Mouse (Mus musculus) neural tube, embryonic 14.5 days (tissue): ENCODE results near the gene AU022252. TPM values are rescaled to one million over a fixed set of nuclear protein-coding genes. Genes with fewer than 3 reads are reported as not detected.

Source experiments
- ATAC-seq: fragments of 200-750 bp; cut with Nextera tagmentation; 2 replicates; pipeline ENCODE4 v1.8.0; 2017; ENCODE audit warnings: low read depth, mild to moderate bottlenecking, moderate TSS enrichment, moderate library complexity
- H3K27ac ChIP-seq: fragments of 300-500 bp; sonication (generic); 2 replicates; pipeline ENCODE4 v1.5.1; 2014; ENCODE audit warnings: low read depth, mild to moderate bottlenecking, control low read depth, low read length, moderate library complexity, mixed read lengths
- H3K27me3 ChIP-seq: fragments of 300-500 bp; sonication (generic); 2 replicates; pipeline ENCODE4 v1.6.1; 2014; ENCODE audit warnings: low read length; ENCODE audit not compliant: control insufficient read depth, insufficient read depth
- H3K36me3 ChIP-seq: fragments of 300-500 bp; sonication (generic); 2 replicates; pipeline ENCODE4 v1.6.1; 2014; ENCODE audit warnings: low read length, mixed read lengths; ENCODE audit not compliant: control insufficient read depth, insufficient read depth
- H3K4me1 ChIP-seq: fragments of 300-500 bp; sonication (generic); 2 replicates; pipeline ENCODE4 v1.6.1; 2014; ENCODE audit warnings: low read length; ENCODE audit not compliant: control insufficient read depth, insufficient read depth
- H3K4me2 ChIP-seq: fragments of 300-500 bp; sonication (generic); 2 replicates; pipeline ENCODE4 v1.6.1; 2014; ENCODE audit warnings: mild to moderate bottlenecking, low read depth, low read length, control low read depth
- H3K4me3 ChIP-seq: fragments of 300-500 bp; sonication (generic); 2 replicates; pipeline ENCODE4 v1.5.1; 2014; ENCODE audit warnings: low read depth, low read length, control low read depth, mixed read lengths
- H3K9ac ChIP-seq: fragments of 300-500 bp; sonication (generic); replicated peaks from 2 replicates; pipeline ENCODE4 v1.6.1; 2014; ENCODE audit warnings: low read depth, mild to moderate bottlenecking, control low read depth, low read length, mixed read lengths
- H3K9me3 ChIP-seq: fragments of 300-500 bp; sonication (generic); 2 replicates; pipeline ENCODE4 v1.6.1; 2016; ENCODE audit warnings: low read length; ENCODE audit not compliant: control insufficient read depth
- WGBS: fragments of 180-500 bp; shearing (Covaris S2); extraction: QIAGEN DNeasy Blood & Tissue Kit; methylation state at CpG from one replicate; pipeline ENCODE4 v1.1.7; 2014; 5-methylcytosine and 5-hydroxymethylcytosine counted together
- polyA plus RNA-seq: library from polyadenylated mRNA; unstranded; fragments of >200 nt; fragmentation: Nextera tagmentation; extraction: Ambion mirVana; gene quantifications from 2 replicates; pipeline ENCODE4 v1.2.1, GENCODE M21; 2014

The AU022252 gene
- polyA plus RNA-seq, 1 experiment from 2014 or later, result 19.2 TPM

- ATAC-seq, result peak; percentile 49
- Histone ChIP-seq H3K27me3 (no peaks in the 10 kb centered on the region), H3K4me2 (peak overlapping the region; percentile 79), H3K4me3 (peak overlapping the region; percentile 81), H3K9ac (peak overlapping the region; percentile 73), H3K36me3 (peaks cover 5% of the 10 kb centered on the region; the same call in 1 of the 2 replicates), H3K9me3 (no peaks in the 10 kb centered on the region), H3K4me1 (peaks cover 7% of the 10 kb centered on the region; the same call in 1 of the 2 replicates), H3K27ac (peak overlapping the region; percentile 39; the same call in 1 of the 2 replicates)
- WGBS, result under 1% methylated on average over 36 of the region's 36 CpGs
Observed at GRCm38 (mm10) chr4:119233256-119233901, 867 bp upstream of the AU022252 start.

DNA sequence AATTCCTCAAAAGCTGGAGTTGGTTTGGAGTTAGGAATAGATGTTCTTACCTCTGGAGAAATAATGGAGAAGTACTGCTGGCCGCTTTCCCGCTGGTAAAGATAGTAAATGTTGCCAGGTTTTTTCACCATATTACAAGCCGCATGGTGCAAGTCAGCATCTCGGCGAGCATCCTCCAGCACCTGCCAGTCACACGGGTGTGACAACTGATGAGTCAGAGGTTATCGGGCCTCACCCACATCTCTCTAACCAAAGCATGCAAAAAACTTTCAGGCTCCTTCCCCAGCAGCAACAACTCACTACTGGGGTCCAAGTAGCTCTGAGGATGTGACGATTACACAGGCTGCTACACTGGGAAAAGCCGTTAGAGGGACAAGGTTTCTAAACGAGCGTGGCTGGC is 5.8 kb downstream of the AU022252 start:
- 93% methylated on average over 11 of the region's 11 CpGs for WGBS
- ATAC-seq, result no peak

DNA sequence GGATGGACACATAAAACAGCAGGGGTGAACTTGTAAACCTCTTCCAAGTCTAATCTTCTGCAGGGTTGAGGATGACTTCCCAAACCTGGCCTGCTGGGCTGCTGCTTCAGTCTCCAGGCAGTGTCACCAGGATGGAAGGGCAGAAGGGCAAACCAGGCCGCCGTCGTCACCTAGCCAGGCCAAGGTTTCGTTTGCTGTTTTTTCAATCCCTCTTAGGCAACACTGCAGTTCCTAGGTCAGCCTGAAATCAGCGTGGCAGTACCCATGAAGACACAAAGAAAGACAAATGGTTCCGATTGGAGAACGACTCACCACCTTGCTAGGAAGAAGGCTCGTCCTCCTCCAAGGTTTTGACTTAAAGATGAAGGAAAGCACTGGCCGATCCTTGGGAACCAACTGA is 6.8 kb downstream of the AU022252 start:
- Histone ChIP-seq H3K27ac (no peak overlapping the region), H3K27me3 (no peaks in the 10 kb centered on the region), H3K4me2 (no peak overlapping the region), H3K4me3 (no peak overlapping the region), H3K9ac (no peak overlapping the region), H3K9me3 (no peaks in the 10 kb centered on the region), H3K4me1 (no peaks in the 10 kb centered on the region), H3K36me3 (peaks cover 25% of the 10 kb centered on the region)
- WGBS, result 86% methylated on average over 9 of the region's 9 CpGs
- no peak for ATAC-seq

More for the DNA sequence above, 5.8 kb downstream of the AU022252 start:
- no peak overlapping the region for H3K4me2 ChIP-seq
- peaks cover 4% of the 10 kb centered on the region; the same call in 1 of the 2 replicates for H3K4me1 ChIP-seq
- no peaks in the 10 kb centered on the region for H3K27me3 ChIP-seq
- H3K27ac ChIP-seq, result no peak overlapping the region
- no peak overlapping the region for H3K9ac ChIP-seq
- no peak overlapping the region for H3K4me3 ChIP-seq
- no peaks in the 10 kb centered on the region for H3K9me3 ChIP-seq
- H3K36me3 ChIP-seq, result peaks cover 25% of the 10 kb centered on the region

GRCm38 (mm10) chr4:119224534-119224933 is 8.0 kb downstream of the AU022252 start:
- 97% methylated on average over 3 of the region's 3 CpGs for WGBS
- ATAC-seq, result no peak
- no peak overlapping the region for H3K27ac ChIP-seq

GRCm38 (mm10) chr4:119223696-119224095 is 8.8 kb downstream of the AU022252 start:
- Histone ChIP-seq H3K9me3 (no peaks in the 10 kb centered on the region), H3K27me3 (no peaks in the 10 kb centered on the region), H3K36me3 (peaks cover 25% of the 10 kb centered on the region), H3K9ac (no peak overlapping the region), H3K4me3 (no peak overlapping the region), H3K4me1 (no peaks in the 10 kb centered on the region), H3K4me2 (no peak overlapping the region), H3K27ac (no peak overlapping the region)
- ATAC-seq, result no peak
- WGBS, result 95% methylated on average over 1 of the region's 1 CpGs

More at GRCm38 (mm10) chr4:119224534-119224933, 8.0 kb downstream of the AU022252 start:
- Histone ChIP-seq H3K9ac (no peak overlapping the region), H3K9me3 (no peaks in the 10 kb centered on the region), H3K4me2 (no peak overlapping the region), H3K36me3 (peaks cover 25% of the 10 kb centered on the region), H3K27me3 (no peaks in the 10 kb centered on the region), H3K4me3 (no peak overlapping the region), H3K4me1 (no peaks in the 10 kb centered on the region)

GRCm38 (mm10) chr4:119218169-119218568 is 14.3 kb downstream of the AU022252 start, which contains the start of gene Tmem269:
Tmem269 (minus strand) TSS chr4:119218217.
- 19% methylated on average over 11 of the region's 11 CpGs for WGBS
- no peak within 1 kb of the TSS for H3K4me2 ChIP-seq
- no peak within 1 kb of the TSS for H3K9ac ChIP-seq
- no peaks in the 10 kb centered on the region for H3K36me3 ChIP-seq
- no peak within 1 kb of the TSS for H3K4me3 ChIP-seq
- H3K4me1 ChIP-seq, result no peaks in the 10 kb centered on the region
- no peaks in the 10 kb centered on the region for H3K27me3 ChIP-seq
- ATAC-seq, result 0 out of 2 replicates have a peak, but pooled peaks have one; percentile 19
- H3K27ac ChIP-seq, result no peak within 1 kb of the TSS
- no peaks in the 10 kb centered on the region for H3K9me3 ChIP-seq

GRCm38 (mm10) chr4:119216667-119217066 is 15.8 kb downstream of the AU022252 start:
- peak; percentile 26; the same call in 1 of the 2 replicates for ATAC-seq

DNA sequence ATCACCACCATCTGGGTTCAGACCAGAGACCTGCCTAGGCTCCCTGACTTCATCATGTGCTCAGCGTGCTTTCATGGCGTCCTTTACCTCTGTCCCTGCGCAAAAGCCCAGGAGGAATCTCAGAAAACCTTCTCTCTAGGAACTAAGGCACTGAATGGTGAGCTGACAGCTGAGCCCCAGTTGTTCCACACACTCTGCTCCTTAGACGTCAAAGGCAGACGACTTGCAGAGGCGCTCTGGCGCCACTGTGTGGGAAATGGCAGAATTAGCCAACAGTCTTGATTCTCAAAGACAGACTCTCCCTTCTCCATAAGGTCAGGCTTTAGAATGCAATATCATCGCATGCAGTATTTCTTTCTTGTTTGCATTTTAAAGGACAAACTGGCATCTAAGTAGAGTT is 27.8 kb downstream of the AU022252 start:
- Histone ChIP-seq H3K4me1 (no peaks in the 10 kb centered on the region), H3K4me3 (no peak overlapping the region), H3K36me3 (peaks cover 5% of the 10 kb centered on the region; the same call in 1 of the 2 replicates), H3K9me3 (no peaks in the 10 kb centered on the region), H3K9ac (no peak overlapping the region), H3K4me2 (no peak overlapping the region), H3K27ac (no peak overlapping the region), H3K27me3 (no peaks in the 10 kb centered on the region)
- 13% methylated on average over 8 of the region's 8 CpGs for whole genome bisulfite sequencing
- peak; percentile 70; the same call in 1 of the 2 replicates for ATAC-seq

More at GRCm38 (mm10) chr4:119216667-119217066, 15.8 kb downstream of the AU022252 start:
- WGBS, result 74% methylated on average over 8 of the region's 8 CpGs
- H3K4me2 ChIP-seq, result no peak overlapping the region
- no peak overlapping the region for H3K27ac ChIP-seq
- H3K4me1 ChIP-seq, result no peaks in the 10 kb centered on the region
- H3K9me3 ChIP-seq, result no peaks in the 10 kb centered on the region
- H3K27me3 ChIP-seq, result no peaks in the 10 kb centered on the region
- no peaks in the 10 kb centered on the region for H3K36me3 ChIP-seq
- H3K4me3 ChIP-seq, result no peak overlapping the region
- H3K9ac ChIP-seq, result no peak overlapping the region

GRCm38 (mm10) chr4:119198105-119198504 is 34.4 kb downstream of the AU022252 start:
- Histone ChIP-seq H3K9ac (no peak overlapping the region), H3K4me3 (no peak overlapping the region), H3K27ac (no peak overlapping the region), H3K4me2 (no peak overlapping the region), H3K4me1 (peaks cover 13% of the 10 kb centered on the region; the same call in 1 of the 2 replicates), H3K27me3 (no peaks in the 10 kb centered on the region), H3K36me3 (peaks cover 5% of the 10 kb centered on the region; the same call in 1 of the 2 replicates), H3K9me3 (no peaks in the 10 kb centered on the region)
- WGBS, result 90% methylated on average over 6 of the region's 6 CpGs
- no peak for ATAC-seq
